Mouse (Mus musculus) heart, postnatal 4 days (tissue): ENCODE data around the gene Dnajc1. TPM values are rescaled to one million over a fixed set of nuclear protein-coding genes. Genes with fewer than 3 reads are reported as not detected.
A peak's percentile ranks its signal among the peaks of the same experiment; 100 is the strongest.

ENCODE experiments used
- DNase-seq: peaks from one replicate; pipeline ENCODE4 v3.0.0; 2021
- total RNA-seq, 2 experiments: library from RNA; stranded (reverse); gene quantifications; 2 replicates each; pipeline ENCODE4 v1.2.3; 2021

The Dnajc1 gene
- 10 to 100 TPM; 15.7 to 16.1 TPM for total RNA-seq

- peak; percentile 91 for DNase-seq
Observed at GRCm38 (mm10) chr2:18392331-18393021, at the start of gene Dnajc1. Gene Dnajc1 (minus strand): TSS chr2:18392830.

DNA sequence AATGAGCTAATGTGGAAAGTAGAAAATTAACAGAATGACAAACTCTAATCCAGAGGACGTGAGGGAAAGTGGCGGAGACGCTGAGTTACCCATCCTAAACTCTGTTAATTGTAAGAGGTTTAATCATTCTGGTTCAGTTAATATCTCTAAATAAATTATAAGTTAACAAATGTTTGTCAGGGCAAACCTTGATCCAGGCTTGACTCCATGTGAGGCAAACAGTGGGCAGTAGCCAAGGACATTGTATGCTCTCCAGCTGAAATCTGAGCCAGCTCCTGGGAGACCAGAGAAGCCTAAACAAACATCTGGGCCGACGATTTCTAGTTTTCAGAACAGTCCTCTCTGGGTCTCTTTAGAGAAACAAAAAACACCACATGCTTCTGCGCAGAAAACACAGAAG is 49.2 kb upstream of the Dnajc1 start:
- no peak for DNase-seq

- DNase-seq = no peak
Observed at GRCm38 (mm10) chr2:18415242-18415641, 22.6 kb upstream of the Dnajc1 start.

GRCm38 (mm10) chr2:18403679-18404078 is 11.0 kb upstream of the Dnajc1 start:
- no peak for DNase-seq

- DNase-seq = no peak
Observed at GRCm38 (mm10) chr2:18401771-18402170, 9.1 kb upstream of the Dnajc1 start.

DNA sequence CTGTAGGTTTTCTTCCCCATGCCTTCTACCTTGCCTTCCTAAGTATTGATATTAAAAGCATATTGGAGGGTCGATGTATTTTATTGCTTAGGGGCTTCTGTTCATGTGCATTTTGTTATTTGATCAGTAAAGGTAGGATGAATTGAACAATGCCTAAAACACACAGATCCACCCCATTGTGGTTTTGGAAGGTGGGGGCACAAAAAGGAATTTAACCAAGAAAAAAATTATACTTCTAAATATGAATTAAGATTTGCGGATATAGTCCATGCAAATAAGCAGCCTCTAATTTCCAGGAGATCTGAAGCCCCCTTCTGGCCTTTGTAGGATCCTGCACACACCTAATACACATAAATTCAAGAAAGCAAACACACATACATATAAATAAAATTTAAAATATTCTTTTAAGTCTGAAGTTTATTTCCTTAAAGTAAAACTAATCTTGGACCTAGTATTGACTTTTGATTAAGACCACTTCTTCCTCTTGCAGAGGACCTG is 441 bp upstream of the Dnajc1 start:
- DNase-seq = no peak

DNA sequence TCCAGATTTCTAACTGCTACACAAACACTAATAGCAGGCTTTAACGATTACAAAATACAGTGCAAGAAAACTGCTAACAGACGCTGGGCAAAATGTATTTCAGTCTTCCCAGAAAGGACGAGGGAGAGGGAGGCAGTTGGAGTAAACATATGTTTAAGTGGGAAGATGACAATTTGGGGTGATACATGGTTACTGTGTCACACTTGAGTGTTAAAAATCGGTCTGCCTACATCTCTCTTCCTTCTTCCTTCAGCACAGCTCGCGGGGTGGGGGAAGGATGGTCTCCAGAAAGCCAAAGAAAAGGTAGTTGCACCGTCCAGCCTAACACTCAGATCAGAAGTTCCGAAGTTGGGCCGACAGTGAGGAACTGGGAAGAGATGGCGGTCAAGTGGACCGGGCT is 769 bp downstream of the Dnajc1 start:
- no peak for DNase-seq

DNA sequence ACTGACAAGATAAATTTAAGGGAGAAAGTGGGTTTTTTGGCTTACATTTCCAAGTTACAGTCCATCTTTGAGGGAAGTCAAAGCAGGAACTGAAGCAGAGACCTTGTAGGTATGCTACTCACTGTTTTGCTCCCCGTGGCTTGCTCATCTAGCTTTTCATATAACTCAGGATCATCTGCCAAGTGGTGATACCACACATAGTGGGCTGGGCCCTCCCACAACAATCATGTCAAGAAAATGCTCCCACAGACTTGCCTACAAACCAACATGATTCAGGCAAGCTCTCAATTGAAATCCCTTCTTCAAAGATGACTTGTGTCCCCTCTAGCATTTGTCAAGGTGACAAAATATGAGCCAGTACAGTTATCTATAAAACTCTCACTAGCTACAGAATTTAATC is 3.0 kb downstream of the Dnajc1 start:
- no peak for DNase-seq

DNA sequence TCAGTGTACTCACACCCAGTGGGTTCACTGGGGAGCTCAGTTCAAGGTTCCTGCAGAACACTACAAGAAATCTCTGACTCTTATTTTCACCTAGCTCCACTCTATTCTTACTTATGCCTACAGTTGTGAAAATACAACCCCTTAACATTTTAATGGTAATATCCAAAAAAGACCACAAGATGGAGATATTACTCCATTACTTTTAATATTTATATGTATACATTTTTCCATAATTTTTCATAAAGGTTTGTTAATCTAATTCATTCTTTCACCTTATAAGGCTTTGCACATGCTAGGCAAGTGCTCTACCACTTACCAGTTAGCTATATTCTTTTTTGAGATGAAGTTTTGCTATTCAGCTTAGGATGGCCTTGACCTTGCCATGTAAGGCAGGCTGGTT is 11.0 kb downstream of the Dnajc1 start:
- DNase-seq = no peak

DNA sequence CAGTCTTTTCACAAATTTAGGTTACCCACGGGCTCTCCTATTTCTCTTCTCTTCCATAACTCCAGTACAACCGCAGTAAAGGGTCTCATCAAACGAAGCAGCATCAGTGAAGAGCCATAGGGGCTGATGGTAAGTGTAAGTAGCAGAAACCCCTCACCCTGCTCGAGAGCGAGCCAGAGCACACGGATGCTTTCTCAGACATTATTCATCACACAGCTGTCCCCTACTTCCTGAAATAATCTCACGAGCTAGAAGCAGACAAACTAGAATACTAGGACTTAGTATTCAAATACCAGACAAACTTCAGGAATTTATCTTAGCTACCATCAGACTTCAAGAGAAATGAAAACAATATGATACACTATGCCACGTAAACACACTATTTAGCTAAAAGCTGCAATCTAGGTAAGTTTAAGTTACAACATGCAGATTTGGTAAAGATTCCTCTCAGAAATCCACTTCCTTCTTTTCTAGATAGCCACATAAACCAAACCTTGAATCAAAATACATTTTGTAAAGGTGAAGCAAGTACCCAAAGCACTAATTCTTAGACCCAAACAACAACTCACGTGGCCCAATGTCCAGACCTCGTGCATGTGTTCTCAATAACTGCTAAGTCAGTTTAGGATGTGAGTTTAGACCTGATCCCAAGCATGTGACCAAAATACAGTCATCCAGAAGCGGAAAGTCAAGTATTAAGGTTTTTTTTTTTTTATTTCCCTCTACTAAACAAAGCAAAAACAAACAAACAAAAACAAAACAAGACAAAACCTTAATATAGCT is 20.0 kb downstream of the Dnajc1 start:
- no peak for DNase-seq

DNA sequence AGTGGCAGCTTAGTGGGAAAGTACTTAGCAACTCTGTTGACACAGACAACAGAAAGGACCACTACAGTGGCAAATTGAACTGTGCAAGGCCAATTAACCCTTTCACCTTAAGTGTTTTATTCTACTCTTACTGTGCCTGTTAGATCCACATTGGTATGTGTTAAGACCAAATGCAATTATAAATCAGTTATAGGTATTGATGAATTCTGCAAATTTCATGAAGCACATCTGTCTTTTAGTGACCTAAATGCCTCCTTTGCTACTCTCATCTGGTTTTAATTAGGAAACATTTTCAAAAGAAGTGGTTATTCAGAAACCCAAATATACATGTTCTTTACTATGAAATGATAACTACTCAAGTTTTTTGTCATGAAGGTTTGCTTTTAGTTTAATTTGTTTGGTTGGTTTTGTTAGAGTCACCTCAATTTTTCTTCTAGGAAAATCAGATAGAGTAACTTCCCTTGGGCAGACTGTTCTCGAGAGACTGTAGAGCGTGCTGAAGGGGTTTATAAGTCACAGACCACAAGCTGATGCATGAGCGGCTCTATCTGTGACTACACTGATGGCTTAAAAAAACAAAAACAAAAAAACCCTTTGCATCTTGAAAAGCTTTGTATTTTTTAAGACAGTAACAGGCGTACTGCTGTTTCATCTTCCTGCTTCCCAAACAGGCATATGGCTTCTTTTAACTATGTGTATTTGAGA is 21.7 kb downstream of the Dnajc1 start:
- DNase-seq = no peak

DNA sequence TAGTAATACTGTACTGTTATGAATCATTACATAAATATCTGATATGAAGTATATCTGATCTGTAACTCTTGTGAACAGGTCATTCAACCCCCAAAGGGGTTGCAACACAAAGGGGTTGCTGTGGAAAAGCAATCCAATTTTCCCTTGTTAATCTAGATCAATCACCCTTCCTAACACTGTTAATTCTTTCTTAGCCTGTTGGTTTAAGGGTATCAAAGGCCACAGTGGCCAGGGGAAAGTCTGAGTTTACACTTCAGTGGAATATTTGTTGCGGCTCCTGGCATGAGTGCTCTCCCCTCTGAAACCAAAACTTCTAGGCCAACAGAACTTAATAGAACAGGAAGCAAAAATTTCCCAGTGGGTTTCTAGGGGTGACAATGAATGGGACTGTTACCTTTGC is 28.2 kb downstream of the Dnajc1 start:
- DNase-seq = no peak

- DNase-seq = no peak
Observed at GRCm38 (mm10) chr2:18355293-18355692, 37.3 kb downstream of the Dnajc1 start.

- no peak for DNase-seq
Observed at GRCm38 (mm10) chr2:18352620-18353019, 40.0 kb downstream of the Dnajc1 start.

- DNase-seq = no peak
Observed at GRCm38 (mm10) chr2:18343464-18343863, 49.2 kb downstream of the Dnajc1 start.

- DNase-seq = no peak
Observed at GRCm38 (mm10) chr2:18318671-18319070, 74.0 kb downstream of the Dnajc1 start.

DNA sequence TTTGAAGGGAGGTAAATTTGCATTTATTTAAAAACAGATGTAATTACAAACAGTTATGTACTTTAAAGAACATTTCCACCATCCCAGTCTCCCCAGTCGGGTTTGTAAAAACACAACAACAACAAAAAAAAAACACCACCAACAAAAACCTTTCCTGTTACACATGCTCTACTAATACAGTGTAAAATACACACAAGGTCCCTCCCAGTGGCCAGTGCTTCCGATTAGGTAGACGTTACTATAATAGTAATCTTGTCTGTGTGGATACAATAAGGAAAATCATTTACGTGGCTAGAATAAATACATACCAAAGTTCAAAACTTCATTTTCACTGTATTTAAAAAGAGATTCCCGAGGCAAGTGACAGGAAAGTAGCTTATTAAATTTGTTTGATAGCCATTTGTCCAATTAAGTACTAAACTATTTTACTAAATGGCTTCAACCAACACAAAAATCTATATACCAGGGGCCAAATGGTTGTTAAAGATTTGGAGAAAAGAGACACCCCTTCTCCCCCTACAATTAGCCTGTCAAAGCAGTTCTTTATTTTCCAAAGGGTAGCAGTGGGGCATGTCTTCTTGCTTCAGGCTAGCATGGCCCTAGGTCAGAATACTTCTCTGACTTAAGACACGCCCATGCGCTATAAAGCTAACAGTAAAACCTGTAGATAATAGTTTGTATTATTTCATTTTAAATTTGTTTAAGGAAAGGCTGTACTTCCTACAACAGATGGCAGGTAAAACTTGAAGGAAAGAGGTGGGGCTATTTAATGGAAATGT is 74.9 kb downstream of the Dnajc1 start:
- no peak for DNase-seq

GRCm38 (mm10) chr2:18316909-18317308 is 75.7 kb downstream of the Dnajc1 start:
- no peak for DNase-seq

DNA sequence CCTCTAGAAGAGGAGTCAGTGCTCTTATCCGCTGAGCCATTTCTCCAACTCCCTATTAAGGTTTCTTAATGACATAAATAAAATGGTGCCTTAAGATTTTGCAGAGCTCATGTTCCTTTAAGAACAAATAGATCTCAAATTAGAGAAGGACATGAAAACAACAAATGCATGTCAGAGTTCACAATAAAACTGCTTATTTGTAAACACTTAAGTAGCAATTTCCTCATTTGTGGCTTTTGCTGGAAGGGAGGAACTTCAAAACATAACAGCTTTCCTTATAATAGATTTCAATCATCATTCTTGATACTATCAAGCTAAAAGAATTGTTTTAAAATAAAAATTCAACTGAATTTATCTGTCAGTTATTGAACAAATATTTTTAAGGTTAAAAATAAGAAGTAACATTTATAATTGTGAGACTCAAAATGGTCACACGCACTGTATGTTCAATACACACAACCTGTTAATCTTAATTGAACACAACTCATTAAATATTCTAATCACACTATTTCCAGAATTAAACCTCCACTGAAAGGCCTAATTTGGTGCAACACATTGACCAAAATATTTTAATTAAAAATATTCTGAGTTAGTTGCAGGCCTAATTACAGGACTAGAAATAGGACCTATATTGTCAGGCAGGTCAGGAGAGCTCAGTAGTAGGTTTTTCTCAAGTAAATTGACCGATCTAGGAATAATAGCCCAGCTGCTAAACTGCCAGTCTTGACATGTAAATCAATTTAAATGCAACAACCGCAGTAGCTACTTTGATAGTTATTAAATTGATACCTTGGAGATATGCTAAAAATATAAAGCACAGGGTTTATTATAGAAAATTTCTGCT is 82.1 kb downstream of the Dnajc1 start:
- no peak for DNase-seq

DNA sequence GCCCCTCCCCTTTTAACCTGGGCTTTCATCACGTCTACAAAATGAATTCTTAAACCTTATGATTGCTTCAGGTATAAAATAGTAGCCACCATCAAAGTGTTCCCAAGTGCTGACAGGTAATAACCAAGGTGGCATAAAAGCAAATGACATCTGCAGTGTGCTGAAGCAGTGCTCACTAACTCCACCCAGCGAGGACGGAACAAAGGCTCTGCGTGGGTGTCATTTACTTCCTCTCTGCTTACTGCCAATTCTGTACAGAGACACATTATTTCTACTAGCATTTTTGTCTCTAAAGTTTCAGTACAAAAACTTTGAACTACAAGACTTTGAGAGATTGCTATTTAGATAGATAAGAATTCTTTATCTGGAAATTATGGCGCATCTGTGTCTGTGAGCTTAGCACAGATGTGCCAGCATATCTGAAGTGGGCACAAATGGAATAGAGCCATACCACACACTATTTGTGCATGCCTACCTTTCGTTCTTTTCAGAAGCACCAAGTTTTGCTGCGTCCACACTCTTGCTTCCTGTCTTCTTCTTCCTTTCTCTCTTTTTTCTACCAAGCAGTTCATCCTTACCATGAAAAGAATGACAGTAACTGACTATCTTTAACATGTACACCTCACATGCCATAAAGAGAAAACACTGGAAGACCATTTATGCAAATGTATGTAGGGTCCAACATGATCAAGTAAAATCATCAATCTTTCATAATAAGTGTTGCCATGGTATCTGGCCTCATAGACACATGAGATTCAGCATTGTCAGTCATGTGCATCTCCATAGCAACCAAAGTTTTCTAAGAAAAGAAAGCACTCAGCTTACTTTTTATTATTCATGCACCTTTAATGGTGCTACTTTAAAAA is 85.0 kb downstream of the Dnajc1 start:
- no peak for DNase-seq

DNA sequence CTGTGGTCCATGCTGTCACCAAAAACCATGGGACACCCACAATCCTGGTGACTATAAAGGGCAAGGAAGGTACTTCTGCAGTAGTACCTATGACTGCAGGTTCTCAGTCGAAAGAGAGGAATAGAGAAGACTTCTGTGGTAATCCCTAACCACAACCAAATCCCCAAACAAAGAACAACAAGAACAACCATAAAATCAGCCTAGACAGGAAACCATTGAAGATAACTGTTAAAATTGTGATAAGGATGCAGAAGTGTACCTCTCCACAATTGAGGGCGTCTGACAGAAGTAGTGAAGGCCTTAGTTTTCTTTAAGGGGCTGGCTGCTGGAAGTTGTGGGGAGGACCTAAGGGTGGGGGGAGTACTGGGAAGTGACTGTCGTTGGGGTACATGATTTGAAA is 91.7 kb downstream of the Dnajc1 start:
- DNase-seq = no peak
